Mouse (Mus musculus): Measurements from ENCODE around the gene Gm4302. TPM values are rescaled to one million over a fixed set of nuclear protein-coding genes. Genes with fewer than 3 reads are reported as not detected.

The Gm4302 gene
- polyA plus RNA-seq, 1 experiment from 2014 or later = not detected

Other genes starting within 250 kb of the Gm4302 start
- gene Gm4301, start 5.2 kb upstream of the Gm4302 start, polyA plus RNA-seq (2014; fragmentation: Nextera tagmentation; extraction: Ambion mirVana) = not detected in 2 replicates
- not detected in 2 replicates for gene Gm4303, start 5.1 kb downstream of the Gm4302 start, polyA plus RNA-seq (2014; fragmentation: Nextera tagmentation; extraction: Ambion mirVana)
- not detected in 2 replicates for gene Gm4305, start 10.3 kb downstream of the Gm4302 start, polyA plus RNA-seq (2014; fragmentation: Nextera tagmentation; extraction: Ambion mirVana)
- gene Gm4307, start 20.5 kb downstream of the Gm4302 start, polyA plus RNA-seq (2014; fragmentation: Nextera tagmentation; extraction: Ambion mirVana) = not detected in 2 replicates
- not detected in 2 replicates for gene Gm4312, start 41.7 kb downstream of the Gm4302 start, polyA plus RNA-seq (2014; fragmentation: Nextera tagmentation; extraction: Ambion mirVana)
- gene Tmtc3, start 146.5 kb downstream of the Gm4302 start, polyA plus RNA-seq (2014; fragmentation: Nextera tagmentation; extraction: Ambion mirVana) = 18.7 and 20.4 TPM in 2 replicates
- 7.6 and 7.7 TPM in 2 replicates for gene Cep290, start 146.7 kb downstream of the Gm4302 start, polyA plus RNA-seq (2014; fragmentation: Nextera tagmentation; extraction: Ambion mirVana)
- 13.7 and 15.4 TPM in 2 replicates for gene 4930430F08Rik, start 249.6 kb downstream of the Gm4302 start, polyA plus RNA-seq (2014; fragmentation: Nextera tagmentation; extraction: Ambion mirVana)
- not detected in 2 replicates for gene 1700017N19Rik, start 249.6 kb downstream of the Gm4302 start, polyA plus RNA-seq (2014; fragmentation: Nextera tagmentation; extraction: Ambion mirVana)

Measured in midbrain, embryonic 11.5 days (tissue).